Mouse (Mus musculus) inflammation-experienced regulatory T-cells (primary cell): ENCODE results near the gene Prdm12. TPM values are rescaled to one million over a fixed set of nuclear protein-coding genes. Genes with fewer than 3 reads are reported as not detected.

Source experiments
- polyA plus RNA-seq, 2 experiments: library from polyadenylated mRNA; unstranded; fragments of 100-300 nt; shearing (Covaris generic); gene quantifications; one replicate each; pipeline ENCODE4 v1.2.1; 2017

Prdm12 gene
- polyA plus RNA-seq = not detected

GRCm38 (mm10) chr2:31639901-31640608 lies at the start of gene Prdm12:
Gene Prdm12, plus strand, starts transcription at chr2:31640037.

GRCm38 (mm10) chr2:31670551-31671035 lies 30.8 kb downstream of the Prdm12 start, which contains the start of gene Exosc2:
Gene Exosc2, plus strand, starts transcription at chr2:31670715.

GRCm38 (mm10) chr2:31688074-31688925 lies 48.5 kb downstream of the Prdm12 start, which contains the start of gene Abl1:
Gene Abl1, plus strand, starts transcription at chr2:31688376.

Other genes starting within 250 kb of the Prdm12 start
- gene Ass1, start 169.8 kb upstream of the Prdm12 start, polyA plus RNA-seq = 100 to 1,000 TPM; 103 to 123 TPM
- gene Fubp3, start 67.4 kb upstream of the Prdm12 start, polyA plus RNA-seq = 10 to 100 TPM; 24.3 to 33.6 TPM
- gene Exosc2, start 30.7 kb downstream of the Prdm12 start, polyA plus RNA-seq = 10 to 100 TPM; 31.1 to 48.5 TPM
- 10 to 100 TPM; 19.0 to 20.3 TPM for gene Abl1, start 48.3 kb downstream of the Prdm12 start, polyA plus RNA-seq
- gene Qrfp, start 170.5 kb downstream of the Prdm12 start, polyA plus RNA-seq = 1 to 10 TPM in 1 of 2 experiments, under 1 TPM in 1; 0.19 to 2.6 TPM
- under 1 TPM; 0.24 to 0.58 TPM for gene Fibcd1, start 206.0 kb downstream of the Prdm12 start, polyA plus RNA-seq
- under 1 TPM; 0.05 to 0.66 TPM for gene Lamc3, start 247.3 kb downstream of the Prdm12 start, polyA plus RNA-seq